Mouse (Mus musculus) embryonic fibroblast, embryonic 13.5 days (primary cell): ENCODE results near the gene Pipox.

Experiments
- CTCF ChIP-seq: IDR thresholded peaks from 2 replicates; pipeline ENCODE4 v1.5.1; 2011; ENCODE audit warnings: mild to moderate bottlenecking, control low read depth, low read length, moderate library complexity, borderline replicate concordance; ENCODE audit not compliant: insufficient read depth
- POLR2A ChIP-seq: IDR thresholded peaks from 2 replicates; pipeline ENCODE4 v1.6.1; 2011; ENCODE audit warnings: low read depth, mild to moderate bottlenecking, control low read depth, low read length, moderate library complexity

- no peak for TF ChIP-seq CTCF
- TF ChIP-seq POLR2A: no peak
These were observed 38.7 kb upstream of the Pipox start for GRCm38 (mm10) chr11:77932576-77932975.
